ENCODE assay signal across 26 mouse cellular contexts in genomic region chr13:15550027-15550602, GRCm38 (mm10).
A peak's percentile ranks its signal among the peaks of the same experiment; 100 is the strongest.
DNase-seq lines count a peak whose midpoint lies in the region; ATAC-seq lines count a peak whose summit lies in the region.
"Had no signal": no experiment of that assay in that cellular context is flagged by ENCODE, and none has a peak within 500 bp of the region (broad histone marks: within the 10 kb centered on the region; RNA-seq: fewer than 3 reads in every experiment).

No protein-coding gene starts in this region.

- DNase-seq in neural tube, embryonic 10.5 days (ENCODE audit: extremely low spot score, low spot score), result no peak
- no peak for DNase-seq in limb, embryonic 11.5 days (ENCODE audit: low spot score)
- no peak for DNase-seq in adrenal gland, postnatal 36 days
- no peak for DNase-seq in left cerebral cortex, postnatal 25 days (ENCODE audit: low spot score in 2 of 2)
- DNase-seq: adrenal gland, adult 2 months; B cell, adult 2 months; cerebellum, adult 2 months; cerebellum, postnatal 36 days; embryo, embryonic 11 days; gastrocnemius, postnatal 25 days; heart, adult 18-20 months; kidney, adult 11 months; kidney, postnatal 4 days; liver, postnatal 0 days; thymus, adult 18-20 months had no signal

- H3K4me1 ChIP-seq in neural tube, embryonic 15.5 days, result peaks cover 10% of the 10 kb centered on the region; the same call in 1 of the 2 replicates
- H3K4me1 ChIP-seq in forebrain, embryonic 13.5 days, result peaks cover 94% of the 10 kb centered on the region
- H3K4me1 ChIP-seq in limb, embryonic 11.5 days (ENCODE audit: control insufficient read depth, insufficient read depth, low read length), result peaks cover 62% of the 10 kb centered on the region
- 0 out of 2 replicates have a peak, but pooled peaks cover 4% of the 10 kb centered on the region for H3K4me1 ChIP-seq in heart, embryonic 12.5 days (replicated peaks)

- H3K27ac ChIP-seq in neural tube, embryonic 15.5 days (replicated peaks), result no peak overlapping the region
- H3K27ac ChIP-seq in forebrain, embryonic 13.5 days, result peak overlapping the region; percentile 21
- H3K27ac ChIP-seq in limb, embryonic 11.5 days (replicated peaks; ENCODE audit: low read depth, low read length), result peak overlapping the region; percentile 47; the same call in 1 of the 2 replicates
- H3K27ac ChIP-seq in heart, embryonic 12.5 days (ENCODE audit: poor library complexity, severe bottlenecking), result no peak overlapping the region; the same call in 1 of the 2 replicates
- H3K27ac ChIP-seq: hindbrain, embryonic 12.5 days; kidney, embryonic 15.5 days; macrophage; neural tube, embryonic 12.5 days had no signal

- H3K4me3 ChIP-seq in neural tube, embryonic 15.5 days (replicated peaks), result no peak overlapping the region
- no peak overlapping the region for H3K4me3 ChIP-seq in forebrain, embryonic 13.5 days
- H3K4me3 ChIP-seq in limb, embryonic 11.5 days (ENCODE audit: low read depth, low read length), result no peak overlapping the region
- H3K4me3 ChIP-seq in heart, embryonic 12.5 days, result no peak overlapping the region
- H3K4me3 ChIP-seq: hindbrain, embryonic 12.5 days; kidney, embryonic 15.5 days; neural tube, embryonic 12.5 days had no signal

- no peak overlapping the region for H3K9ac ChIP-seq in neural tube, embryonic 15.5 days (replicated peaks)
- H3K9ac ChIP-seq in forebrain, embryonic 13.5 days, result no peak overlapping the region
- no peak overlapping the region for H3K9ac ChIP-seq in limb, embryonic 11.5 days (ENCODE audit: low read length)
- H3K9ac ChIP-seq in heart, embryonic 12.5 days, result no peak overlapping the region
- H3K9ac ChIP-seq: hindbrain, embryonic 12.5 days; kidney, embryonic 15.5 days; liver, postnatal 0 days; neural tube, embryonic 12.5 days had no signal

- no peaks in the 10 kb centered on the region for H3K9me3 ChIP-seq in neural tube, embryonic 15.5 days (replicated peaks)
- H3K9me3 ChIP-seq in forebrain, embryonic 13.5 days (replicated peaks), result no peaks in the 10 kb centered on the region
- no peaks in the 10 kb centered on the region for H3K9me3 ChIP-seq in limb, embryonic 11.5 days (ENCODE audit: control insufficient read depth, low read length)
- H3K9me3 ChIP-seq in heart, embryonic 12.5 days (replicated peaks), result no peaks in the 10 kb centered on the region
- H3K9me3 ChIP-seq: G1E; hindbrain, embryonic 12.5 days; kidney, embryonic 15.5 days; neural tube, embryonic 12.5 days had no signal

- no peaks in the 10 kb centered on the region for H3K36me3 ChIP-seq in neural tube, embryonic 15.5 days
- H3K36me3 ChIP-seq in forebrain, embryonic 13.5 days (ENCODE audit: poor library complexity, severe bottlenecking), result no peaks in the 10 kb centered on the region
- H3K36me3 ChIP-seq in limb, embryonic 11.5 days (ENCODE audit: control insufficient read depth, insufficient read depth, low read length), result no peaks in the 10 kb centered on the region; the same call in 1 of the 2 replicates
- peaks cover 3% of the 10 kb centered on the region; the same call in 1 of the 2 replicates for H3K36me3 ChIP-seq in heart, embryonic 12.5 days
- H3K36me3 ChIP-seq: G1E; hindbrain, embryonic 12.5 days; neural tube, embryonic 12.5 days had no signal

- WGBS in neural tube, embryonic 15.5 days, result 45% methylated on average over 8 of the region's 8 CpGs
- WGBS in forebrain, embryonic 13.5 days, result 11% methylated on average over 8 of the region's 8 CpGs
- WGBS in limb, embryonic 11.5 days, result 28% methylated on average over 8 of the region's 8 CpGs
- WGBS in heart, embryonic 12.5 days, result 84% methylated on average over 8 of the region's 8 CpGs

- no peak; the same call in 1 of the 2 replicates for ATAC-seq in neural tube, embryonic 15.5 days (ENCODE audit: low FRiP score)
- peak; percentile 56; the same call in 1 of the 2 replicates for ATAC-seq in forebrain, embryonic 13.5 days
- no peak for ATAC-seq in limb, embryonic 11.5 days (ENCODE audit: insufficient number of reproducible peaks, low FRiP score, low TSS enrichment, low read depth)
- no peak for ATAC-seq in heart, embryonic 12.5 days (ENCODE audit: insufficient number of reproducible peaks, low FRiP score)
- ATAC-seq: liver, postnatal 0 days had no signal

- intact Hi-C loops in left cerebral cortex, postnatal 25 days (cut with DNase I), result no loop called here

- H3K4me2 ChIP-seq in neural tube, embryonic 15.5 days, result 0 out of 2 replicates have a peak overlapping the region, but pooled peaks have one; percentile 9
- H3K4me2 ChIP-seq in forebrain, embryonic 13.5 days, result peak overlapping the region; percentile 33
- no peak overlapping the region for H3K4me2 ChIP-seq in limb, embryonic 11.5 days (ENCODE audit: low read depth, severe bottlenecking)
- no peak overlapping the region for H3K4me2 ChIP-seq in heart, embryonic 12.5 days
- H3K4me2 ChIP-seq: hindbrain, embryonic 12.5 days; kidney, embryonic 15.5 days; liver, embryonic 11.5 days; midbrain, embryonic 11.5 days; neural tube, embryonic 12.5 days had no signal

- no peaks in the 10 kb centered on the region for H3K27me3 ChIP-seq in neural tube, embryonic 15.5 days (replicated peaks)
- no peaks in the 10 kb centered on the region for H3K27me3 ChIP-seq in forebrain, embryonic 13.5 days
- no peaks in the 10 kb centered on the region for H3K27me3 ChIP-seq in limb, embryonic 11.5 days (ENCODE audit: control insufficient read depth, insufficient read depth, low read length)
- H3K27me3 ChIP-seq in heart, embryonic 12.5 days (replicated peaks), result no peaks in the 10 kb centered on the region
- H3K27me3 ChIP-seq: CH12.LX; hindbrain, embryonic 12.5 days; kidney, embryonic 15.5 days; neural tube, embryonic 12.5 days had no signal

Comparison
In these comparisons a context has a peak if more than half of its experiments do, and no peak if none do; other contexts are left out.
1. H3K27ac ChIP-seq: peak in forebrain, embryonic 13.5 days (single experiment) and limb, embryonic 11.5 days (single experiment); none in neural tube, embryonic 15.5 days (single experiment) and heart, embryonic 12.5 days (single experiment).
2. H3K4me2 ChIP-seq: peak in neural tube, embryonic 15.5 days (single experiment) and forebrain, embryonic 13.5 days (single experiment); none in limb, embryonic 11.5 days (single experiment) and heart, embryonic 12.5 days (single experiment).